Mouse (Mus musculus) liver, embryonic 16.5 days (tissue): ENCODE measurements around the gene Cln3. TPM values are rescaled to one million over a fixed set of nuclear protein-coding genes. Genes with fewer than 3 reads are reported as not detected.

Source experiments
- microRNA-seq: library from miRNA; unstranded; fragments of <30 nt; microRNA quantifications from one replicate; pipeline ENCODE4, GENCODE M21; 2016
- polyA plus RNA-seq: library from polyadenylated mRNA; unstranded; fragments of >200 nt; fragmentation: Nextera tagmentation; extraction: Ambion mirVana; gene quantifications from 2 replicates; pipeline ENCODE4 v1.2.1, GENCODE M21; 2015

Gene Cln3
- polyA plus RNA-seq, 1 experiment from 2014 or later = 11.9 TPM

Small RNAs within 50 kb of the gene (microRNA-seq; reads per million reads assigned to microRNA genes)
- 1.2 reads per million for gene Mir7059

Other genes starting within 250 kb of the Cln3 start
- 5.4 and 6.3 TPM in 2 replicates for gene Lat, start 216.2 kb downstream of the Cln3 start, polyA plus RNA-seq
- 16.1 and 18.3 TPM in 2 replicates for gene Spns1, start 208.4 kb downstream of the Cln3 start, polyA plus RNA-seq
- 1.7 and 1.9 TPM in 2 replicates for gene Nfatc2ip, start 189.1 kb downstream of the Cln3 start, polyA plus RNA-seq
- 3.6 and 4.7 TPM in 2 replicates for gene Cd19, start 170.9 kb downstream of the Cln3 start, polyA plus RNA-seq
- gene Rabep2, start 157.1 kb downstream of the Cln3 start, polyA plus RNA-seq = 6.0 and 6.3 TPM in 2 replicates
- 8.7 and 22.0 TPM in 2 replicates for gene Atp2a1, start 122.7 kb downstream of the Cln3 start, polyA plus RNA-seq
- 14.2 and 14.5 TPM in 2 replicates for gene Sh2b1, start 110.4 kb downstream of the Cln3 start, polyA plus RNA-seq
- 81.0 and 84.0 TPM in 2 replicates for gene Tufm, start 98.5 kb downstream of the Cln3 start, polyA plus RNA-seq
- gene Atxn2l, start 82.4 kb downstream of the Cln3 start, polyA plus RNA-seq = 21.6 and 24.5 TPM in 2 replicates
- gene Eif3c, start 19.4 kb downstream of the Cln3 start, polyA plus RNA-seq = 87.8 and 93.1 TPM in 2 replicates
- gene Apobr, start 875 bp downstream of the Cln3 start, polyA plus RNA-seq = 2.3 and 2.4 TPM in 2 replicates
- gene Il27, start 9.1 kb upstream of the Cln3 start, polyA plus RNA-seq = 0.09 and 0.27 TPM in 2 replicates
- 4.2 and 5.8 TPM in 2 replicates for gene Nupr1, start 45.0 kb upstream of the Cln3 start, polyA plus RNA-seq
- 20.8 and 28.6 TPM in 2 replicates for gene Sgf29, start 63.5 kb upstream of the Cln3 start, polyA plus RNA-seq
- 69.5 and 88.7 TPM in 2 replicates for gene Sult1a1, start 90.6 kb upstream of the Cln3 start, polyA plus RNA-seq
- gene Bola2, start 109.6 kb upstream of the Cln3 start, polyA plus RNA-seq = 72.6 and 78.4 TPM in 2 replicates
- gene Slx1b, start 110.0 kb upstream of the Cln3 start, polyA plus RNA-seq = 2.4 and 2.8 TPM in 2 replicates
- 98.9 and 105 TPM in 2 replicates for gene Coro1a, start 122.0 kb upstream of the Cln3 start, polyA plus RNA-seq
- gene Mapk3, start 173.8 kb upstream of the Cln3 start, polyA plus RNA-seq = 19.6 and 22.3 TPM in 2 replicates
- 0.36 and 0.55 TPM in 2 replicates for gene Gdpd3, start 180.5 kb upstream of the Cln3 start, polyA plus RNA-seq
- gene Ypel3, start 191.1 kb upstream of the Cln3 start, polyA plus RNA-seq = 102 and 119 TPM in 2 replicates
- gene Tbx6, start 195.7 kb upstream of the Cln3 start, polyA plus RNA-seq = 0.90 and 1.3 TPM in 2 replicates
- gene Ppp4c, start 206.7 kb upstream of the Cln3 start, polyA plus RNA-seq = 82.2 and 91.1 TPM in 2 replicates
- not detected in 2 replicates for gene Fam57b, start 211.9 kb upstream of the Cln3 start, polyA plus RNA-seq
- not detected in 2 replicates for gene 4930451I11Rik, start 245.8 kb upstream of the Cln3 start, polyA plus RNA-seq